Mouse (Mus musculus): Measurements from ENCODE around the gene Sgtb. TPM values are rescaled to one million over a fixed set of nuclear protein-coding genes. Genes with fewer than 3 reads are reported as not detected.

Sgtb gene
- polyA plus RNA-seq (2017; shearing (Covaris generic)), result 0.56 TPM

GRCm38 (mm10) chr13:104109288-104109815, at the start of gene Sgtb, which contains the start of gene Nln:
Gene Sgtb, plus strand, starts transcription at chr13:104109741.
Gene Nln, minus strand, starts transcription at chr13:104109614.

GRCm38 (mm10) chr13:104177796-104178649, 68.5 kb downstream of the Sgtb start, which contains the start of gene Trappc13:
Gene Trappc13, minus strand, starts transcription at chr13:104178469.

GRCm38 (mm10) chr13:104178650-104179121, 69.1 kb downstream of the Sgtb start, which contains the start of gene Trim23:
Gene Trim23, plus strand, starts transcription at chr13:104178797.

Other genes starting within 250 kb of the Sgtb start
- 67.9 TPM for gene Erbin, start 189.2 kb upstream of the Sgtb start, polyA plus RNA-seq (2017; shearing (Covaris generic))
- gene Nln, start 127 bp upstream of the Sgtb start, polyA plus RNA-seq (2017; shearing (Covaris generic)), result 15.0 TPM
- 55.8 TPM for gene Trappc13, start 68.7 kb downstream of the Sgtb start, polyA plus RNA-seq (2017; shearing (Covaris generic))
- 21.0 TPM for gene Trim23, start 69.1 kb downstream of the Sgtb start, polyA plus RNA-seq (2017; shearing (Covaris generic))
- gene Cenpk, start 118.9 kb downstream of the Sgtb start, polyA plus RNA-seq (2017; shearing (Covaris generic)), result 4.1 TPM
- 11.9 TPM for gene Ppwd1, start 119.1 kb downstream of the Sgtb start, polyA plus RNA-seq (2017; shearing (Covaris generic))
- 35.3 TPM for gene Adamts6, start 178.1 kb downstream of the Sgtb start, polyA plus RNA-seq (2017; shearing (Covaris generic))